Mouse (Mus musculus) liver, adult 2 months (tissue): ENCODE results near the gene Med19. TPM values are rescaled to one million over a fixed set of nuclear protein-coding genes. Genes with fewer than 3 reads are reported as not detected.
"Not testable (repeated sequence)": the region's sequence is repeated elsewhere in the genome, so short reads cannot be mapped to it uniquely, and the experiment has no call there.

Source experiments
- DNase-seq: peaks from one replicate; pipeline ENCODE4 v3.0.0-alpha.2; 2011; ENCODE audit warnings: low read depth, low spot score; ENCODE audit errors: extremely low read depth
- H3K27ac ChIP-seq: fragments of 200-500 bp; replicated peaks from 2 replicates; pipeline ENCODE4 v1.5.1; 2012; ENCODE audit warnings: low read depth, mild to moderate bottlenecking, control low read depth, inconsistent platforms, low read length; ENCODE audit not compliant: insufficient read depth
- H3K27me3 ChIP-seq: fragments of 200-500 bp; 2 replicates; pipeline ENCODE4 v1.6.1; 2012; ENCODE audit warnings: mild to moderate bottlenecking, moderate library complexity, low read length, inconsistent platforms; ENCODE audit not compliant: control insufficient read depth, insufficient read depth
- H3K36me3 ChIP-seq: fragments of 200-500 bp; 2 replicates; pipeline ENCODE4 v1.6.1; 2012; ENCODE audit warnings: low read length, inconsistent platforms; ENCODE audit not compliant: control insufficient read depth, insufficient read depth
- H3K4me1 ChIP-seq: fragments of 200-500 bp; 2 replicates; pipeline ENCODE4 v1.6.1; 2011; ENCODE audit warnings: low read length; ENCODE audit not compliant: control insufficient read depth, insufficient read depth
- H3K4me3 ChIP-seq: fragments of 200-500 bp; 2 replicates; pipeline ENCODE4 v1.5.1; 2011; ENCODE audit warnings: low read depth, mild to moderate bottlenecking, control low read depth, low read length, moderate library complexity; ENCODE audit not compliant: insufficient read depth
- H3K79me2 ChIP-seq: fragments of 200-500 bp; 2 replicates; pipeline ENCODE4 v1.6.1; 2012; ENCODE audit warnings: inconsistent platforms, mild to moderate bottlenecking, low read length, moderate library complexity; ENCODE audit not compliant: control insufficient read depth, insufficient read depth
- H3K9ac ChIP-seq: fragments of 200-500 bp; 2 replicates; pipeline ENCODE4 v1.6.1; 2012; ENCODE audit warnings: low read depth, mild to moderate bottlenecking, control low read depth, inconsistent platforms, low read length
- CTCF ChIP-seq: fragments of 200-500 bp; IDR thresholded peaks from 2 replicates; pipeline ENCODE4 v1.5.1; 2011; ENCODE audit warnings: low read depth, low read length, control low read depth
- POLR2A ChIP-seq: fragments of 200-500 bp; IDR thresholded peaks from 2 replicates; pipeline ENCODE4 v1.6.1; 2011; ENCODE audit warnings: low read length, control low read depth; ENCODE audit not compliant: insufficient read depth; ENCODE audit errors: extremely low read depth
- WGBS: fragments of 180-500 bp; shearing (Covaris S2); methylation state at CpG from one replicate; pipeline ENCODE4 v1.1.7; 2018; 5-methylcytosine and 5-hydroxymethylcytosine counted together
- polyA plus RNA-seq: library from polyadenylated mRNA; depleted of rRNA; stranded (reverse); fragments of >200 nt; gene quantifications from 2 replicates; pipeline ENCODE4 v1.2.3, GENCODE M21; 2012
- total RNA-seq: library from RNA; depleted of rRNA; stranded (reverse); fragments of >200 nt; gene quantifications from 2 replicates; pipeline ENCODE4 v1.2.3, GENCODE M21; 2014

Med19 gene
- total and polyA plus RNA-seq, 2 experiments: 5.5 to 7.9 TPM

- H3K27ac ChIP-seq: no peak overlapping the region
- H3K9ac ChIP-seq: no peak overlapping the region
- 0 out of 2 replicates have a peak overlapping the region, but pooled peaks have one; percentile 11 for H3K4me3 ChIP-seq
- 37% methylated on average over 10 of the region's 10 CpGs for WGBS
- TF ChIP-seq CTCF (no peak), POLR2A (no peak)
- peak; percentile 52 for DNase-seq
- H3K36me3 ChIP-seq: peaks cover 15% of the 10 kb centered on the region
- H3K27me3 ChIP-seq: no peaks in the 10 kb centered on the region
- peaks cover 9% of the 10 kb centered on the region; the same call in 1 of the 2 replicates for H3K79me2 ChIP-seq
- H3K4me1 ChIP-seq: peaks cover 14% of the 10 kb centered on the region
These were observed 47.6 kb downstream of the Med19 start for GRCm38 (mm10) chr2:84725770-84726169.

- Histone ChIP-seq H3K4me1 (peaks cover 20% of the 10 kb centered on the region), H3K9ac (peak overlapping the region; percentile 46), H3K36me3 (peaks cover 15% of the 10 kb centered on the region), H3K79me2 (peaks cover 9% of the 10 kb centered on the region; the same call in 1 of the 2 replicates), H3K4me3 (peak overlapping the region; percentile 50), H3K27ac (peak overlapping the region; percentile 24), H3K27me3 (no peaks in the 10 kb centered on the region)
- DNase-seq: no peak
- TF ChIP-seq CTCF (no peak), POLR2A (no peak)
- WGBS: 1% methylated on average over 9 of the region's 9 CpGs
These were observed 48.5 kb downstream of the Med19 start for GRCm38 (mm10) chr2:84726716-84727115.

- Histone ChIP-seq H3K27me3 (no peaks in the 10 kb centered on the region), H3K27ac (peak within 1 kb of the TSS; percentile 88), H3K4me3 (peak within 1 kb of the TSS; percentile 64), H3K36me3 (peaks cover 15% of the 10 kb centered on the region), H3K79me2 (peaks cover 9% of the 10 kb centered on the region; the same call in 1 of the 2 replicates), H3K9ac (peak within 1 kb of the TSS; percentile 73), H3K4me1 (peaks cover 20% of the 10 kb centered on the region)
- DNase-seq: peak; percentile 92
- peak; percentile 59 for TF ChIP-seq POLR2A
- TF ChIP-seq CTCF: no peak
- WGBS: under 1% methylated on average over 39 of the region's 39 CpGs
These were observed 49.1 kb downstream of the Med19 start, which contains the start of gene Clp1 for GRCm38 (mm10) chr2:84727172-84727858. TSS of gene Clp1 (minus strand) at chr2:84727350.

- H3K79me2 ChIP-seq, H3K4me3 ChIP-seq, H3K27ac ChIP-seq, H3K9ac ChIP-seq, H3K27me3 ChIP-seq, DNase-seq: not testable (repeated sequence)
- peaks cover 14% of the 10 kb centered on the region for H3K36me3 ChIP-seq
- peaks cover 20% of the 10 kb centered on the region for H3K4me1 ChIP-seq
- 91% methylated on average over 5 of the region's 5 CpGs for WGBS
These were observed 50.0 kb downstream of the Med19 start for GRCm38 (mm10) chr2:84728191-84728590.

- peak; percentile 89 for DNase-seq
- Histone ChIP-seq H3K79me2 (no peaks in the 10 kb centered on the region), H3K36me3 (no peaks in the 10 kb centered on the region), H3K4me1 (peaks cover 12% of the 10 kb centered on the region), H3K4me3 (no peak overlapping the region), H3K27ac (peak overlapping the region; percentile 87), H3K27me3 (no peaks in the 10 kb centered on the region), H3K9ac (no peak overlapping the region)
- 39% methylated on average over 3 of the region's 3 CpGs for WGBS
- TF ChIP-seq POLR2A (no peak), CTCF (no peak)
These were observed 53.0 kb downstream of the Med19 start for GRCm38 (mm10) chr2:84731206-84731605.

- no peak for DNase-seq
- Histone ChIP-seq H3K4me1 (peaks cover 9% of the 10 kb centered on the region), H3K36me3 (no peaks in the 10 kb centered on the region), H3K9ac (no peak overlapping the region), H3K27me3 (no peaks in the 10 kb centered on the region), H3K79me2 (no peaks in the 10 kb centered on the region), H3K27ac (no peak overlapping the region), H3K4me3 (no peak overlapping the region)
- no peak for TF ChIP-seq CTCF
- WGBS: 47% methylated on average over 1 of the region's 1 CpGs
These were observed 54.2 kb downstream of the Med19 start for GRCm38 (mm10) chr2:84732394-84732793.
